Mouse (Mus musculus): Measurements from ENCODE around the gene Mei1.
"Not testable (repeated sequence)": the region's sequence is repeated elsewhere in the genome, so short reads cannot be mapped to it uniquely, and the experiment has no call there.

Gene Mei1

GRCm38 (mm10) chr15:82086131-82086530 is 16.3 kb downstream of the Mei1 start:
- DNase-seq: no peak

- peak; percentile 45 for DNase-seq
Observed at GRCm38 (mm10) chr15:82087266-82087665, 17.5 kb downstream of the Mei1 start.

GRCm38 (mm10) chr15:82091061-82091460 is 21.3 kb downstream of the Mei1 start:
- DNase-seq: no peak

- peak; percentile 75 for DNase-seq
Observed at GRCm38 (mm10) chr15:82106953-82107555, 37.3 kb downstream of the Mei1 start.

GRCm38 (mm10) chr15:82120544-82120943 is 50.7 kb downstream of the Mei1 start:
- DNase-seq: no peak

GRCm38 (mm10) chr15:82126690-82127089 is 56.9 kb downstream of the Mei1 start:
- DNase-seq: not testable (repeated sequence)

- peak; percentile 97 for DNase-seq
Observed at GRCm38 (mm10) chr15:82127426-82128374, 57.9 kb downstream of the Mei1 start, which contains the start of gene Ccdc134. TSS of gene Ccdc134 (plus strand) at chr15:82127922.

GRCm38 (mm10) chr15:82128398-82128797 is 58.6 kb downstream of the Mei1 start:
- DNase-seq: peak; percentile 40

- no peak for DNase-seq
Observed at GRCm38 (mm10) chr15:82130599-82130998, 60.8 kb downstream of the Mei1 start.

GRCm38 (mm10) chr15:82135372-82135771 is 65.6 kb downstream of the Mei1 start:
- no peak for DNase-seq

- peak; percentile 77 for DNase-seq
Observed at GRCm38 (mm10) chr15:82138565-82138964, 68.8 kb downstream of the Mei1 start.

GRCm38 (mm10) chr15:82139196-82139595 is 69.4 kb downstream of the Mei1 start:
- no peak for DNase-seq

- DNase-seq: no peak
Observed at GRCm38 (mm10) chr15:82140355-82140754, 70.6 kb downstream of the Mei1 start.

- no peak for DNase-seq
Observed at GRCm38 (mm10) chr15:82144157-82144556, 74.4 kb downstream of the Mei1 start.

GRCm38 (mm10) chr15:82145408-82145807 is 75.6 kb downstream of the Mei1 start:
- DNase-seq: peak; percentile 15

GRCm38 (mm10) chr15:82145851-82146769 is 76.3 kb downstream of the Mei1 start:
- DNase-seq: peak; percentile 35

- DNase-seq: peak; percentile 100
Observed at GRCm38 (mm10) chr15:82146770-82147610, 77.2 kb downstream of the Mei1 start, which contains the start of gene Srebf2. TSS of gene Srebf2 (plus strand) at chr15:82147181.

GRCm38 (mm10) chr15:82147611-82148111 is 77.9 kb downstream of the Mei1 start:
- peak; percentile 80 for DNase-seq

GRCm38 (mm10) chr15:82148510-82148911 is 78.7 kb downstream of the Mei1 start:
- peak; percentile 20 for DNase-seq

- DNase-seq: no peak
Observed at GRCm38 (mm10) chr15:82150042-82150441, 80.2 kb downstream of the Mei1 start.

GRCm38 (mm10) chr15:82151176-82151575 is 81.4 kb downstream of the Mei1 start:
- DNase-seq: no peak

GRCm38 (mm10) chr15:82152022-82152421 is 82.2 kb downstream of the Mei1 start:
- DNase-seq: no peak
